Mouse (Mus musculus): Measurements from ENCODE around the gene Vav2. TPM values are rescaled to one million over a fixed set of nuclear protein-coding genes. Genes with fewer than 3 reads are reported as not detected.

Vav2 gene
- total RNA-seq, 2 experiments from 2014 or later = 0.77 to 1.7 TPM

GRCm38 (mm10) chr2:27294777-27295176 lies 132.1 kb downstream of the Vav2 start:
- no peak for ATAC-seq (replicated peaks; ENCODE audit: low FRiP score, poor library complexity, severe bottlenecking)

GRCm38 (mm10) chr2:27289019-27289418 lies 137.8 kb downstream of the Vav2 start:
- no peak; the same call in 1 of the 2 replicates for ATAC-seq (replicated peaks; ENCODE audit: low FRiP score, poor library complexity, severe bottlenecking)

- ATAC-seq (replicated peaks; ENCODE audit: low FRiP score, poor library complexity, severe bottlenecking) = no peak
These were observed 139.7 kb downstream of the Vav2 start for GRCm38 (mm10) chr2:27286971-27287710.

- ATAC-seq (replicated peaks; ENCODE audit: low FRiP score, poor library complexity, severe bottlenecking) = no peak
These were observed 142.4 kb downstream of the Vav2 start for GRCm38 (mm10) chr2:27284441-27284840.

- no peak for ATAC-seq (replicated peaks; ENCODE audit: low FRiP score, poor library complexity, severe bottlenecking)
These were observed 145.1 kb downstream of the Vav2 start for GRCm38 (mm10) chr2:27281771-27282170.

GRCm38 (mm10) chr2:27280920-27281611 lies 145.8 kb downstream of the Vav2 start:
- no peak for ATAC-seq (replicated peaks; ENCODE audit: low FRiP score, poor library complexity, severe bottlenecking)

DNA sequence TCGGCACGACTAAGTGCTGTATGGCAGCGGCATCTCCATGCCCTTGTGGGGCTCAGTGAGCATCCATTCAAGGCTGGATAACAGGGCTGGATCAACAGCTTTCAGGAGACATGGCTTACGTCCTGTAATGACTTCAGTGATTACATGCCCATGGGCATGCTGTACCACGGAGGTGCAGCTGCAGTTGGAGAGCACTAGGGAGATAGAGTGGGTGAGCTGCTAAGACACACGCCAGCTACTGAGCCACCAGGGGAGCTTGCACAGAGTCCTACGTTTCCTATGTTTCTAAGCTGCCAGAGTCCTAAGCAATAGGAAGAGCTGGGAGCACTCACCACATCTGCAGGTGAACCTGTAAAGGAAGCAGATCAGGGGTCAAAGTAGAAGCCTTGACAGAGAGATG lies 148.0 kb downstream of the Vav2 start:
- no peak for ATAC-seq (replicated peaks; ENCODE audit: low FRiP score, poor library complexity, severe bottlenecking)

DNA sequence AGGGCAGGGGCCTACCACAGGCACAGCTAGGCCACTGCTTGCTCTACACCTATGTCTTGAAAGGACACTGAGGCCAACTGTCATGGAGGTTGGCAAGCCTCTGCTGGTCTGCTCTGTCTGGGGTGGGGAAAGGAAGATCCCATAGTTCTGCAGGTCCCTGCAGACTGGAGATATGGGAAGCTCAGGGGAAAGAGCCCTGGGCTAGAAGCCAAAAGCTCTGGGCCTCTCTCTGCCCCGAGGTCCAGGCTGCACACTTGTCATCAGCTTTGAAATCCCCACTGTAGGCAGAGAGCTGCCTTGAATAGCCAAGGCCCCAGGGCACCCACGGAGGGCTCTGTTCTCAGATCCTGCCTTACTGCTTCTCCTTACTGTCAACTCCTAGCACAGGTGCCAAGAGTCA lies 158.5 kb downstream of the Vav2 start:
- ATAC-seq (replicated peaks; ENCODE audit: low FRiP score, poor library complexity, severe bottlenecking) = no peak

- no peak for ATAC-seq (replicated peaks; ENCODE audit: low FRiP score, poor library complexity, severe bottlenecking)
These were observed 161.0 kb downstream of the Vav2 start for GRCm38 (mm10) chr2:27265819-27266218.

DNA sequence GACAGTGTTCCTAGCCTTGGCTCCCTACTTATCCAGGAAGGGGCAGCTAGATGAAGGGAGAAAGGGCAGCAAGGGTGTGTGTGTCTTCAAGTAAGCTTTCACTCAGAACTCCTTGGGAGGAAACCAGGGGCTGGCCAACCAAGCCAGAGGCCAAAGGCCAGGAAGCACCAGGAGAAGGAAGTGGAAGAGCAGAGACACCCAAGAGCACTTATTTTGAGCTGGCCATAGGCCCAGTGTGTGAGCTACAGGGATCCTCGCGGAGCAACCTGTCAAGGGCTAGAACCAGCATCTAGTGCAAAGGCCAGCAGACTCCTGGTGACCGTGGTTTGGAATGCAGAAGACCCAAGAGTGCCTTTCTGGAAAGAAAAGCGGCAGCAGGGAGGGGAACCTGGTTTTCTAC lies 163.8 kb downstream of the Vav2 start:
- no peak for ATAC-seq (replicated peaks; ENCODE audit: low FRiP score, poor library complexity, severe bottlenecking)

DNA sequence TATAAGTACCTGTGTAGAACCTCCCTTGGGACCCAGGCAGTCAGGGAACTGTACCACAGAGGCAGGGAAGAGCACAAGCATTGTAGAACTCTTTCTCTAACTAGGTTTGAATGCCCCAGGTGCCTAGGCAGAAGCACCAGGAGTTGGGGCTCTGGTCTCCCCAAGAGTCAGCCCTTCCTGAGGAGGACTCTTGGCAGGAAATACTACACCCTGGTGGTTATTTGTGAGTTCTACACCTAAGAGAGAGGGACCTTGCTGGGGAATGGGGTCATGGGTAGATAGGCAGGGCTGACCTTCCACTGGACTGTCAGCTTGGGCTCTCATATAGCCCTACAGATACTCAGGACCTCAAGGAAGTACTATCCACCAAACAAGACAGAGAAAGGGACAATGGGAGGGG lies 175.4 kb downstream of the Vav2 start:
- no peak for ATAC-seq (replicated peaks; ENCODE audit: low FRiP score, poor library complexity, severe bottlenecking)

GRCm38 (mm10) chr2:27248211-27248610 lies 178.6 kb downstream of the Vav2 start, which contains the start of gene Sardh:
Gene Sardh (minus strand): TSS chr2:27248337.
- ATAC-seq (replicated peaks; ENCODE audit: low FRiP score, poor library complexity, severe bottlenecking) = no peak

- ATAC-seq (replicated peaks; ENCODE audit: low FRiP score, poor library complexity, severe bottlenecking) = no peak
These were observed 179.4 kb downstream of the Vav2 start for GRCm38 (mm10) chr2:27247487-27247863.

DNA sequence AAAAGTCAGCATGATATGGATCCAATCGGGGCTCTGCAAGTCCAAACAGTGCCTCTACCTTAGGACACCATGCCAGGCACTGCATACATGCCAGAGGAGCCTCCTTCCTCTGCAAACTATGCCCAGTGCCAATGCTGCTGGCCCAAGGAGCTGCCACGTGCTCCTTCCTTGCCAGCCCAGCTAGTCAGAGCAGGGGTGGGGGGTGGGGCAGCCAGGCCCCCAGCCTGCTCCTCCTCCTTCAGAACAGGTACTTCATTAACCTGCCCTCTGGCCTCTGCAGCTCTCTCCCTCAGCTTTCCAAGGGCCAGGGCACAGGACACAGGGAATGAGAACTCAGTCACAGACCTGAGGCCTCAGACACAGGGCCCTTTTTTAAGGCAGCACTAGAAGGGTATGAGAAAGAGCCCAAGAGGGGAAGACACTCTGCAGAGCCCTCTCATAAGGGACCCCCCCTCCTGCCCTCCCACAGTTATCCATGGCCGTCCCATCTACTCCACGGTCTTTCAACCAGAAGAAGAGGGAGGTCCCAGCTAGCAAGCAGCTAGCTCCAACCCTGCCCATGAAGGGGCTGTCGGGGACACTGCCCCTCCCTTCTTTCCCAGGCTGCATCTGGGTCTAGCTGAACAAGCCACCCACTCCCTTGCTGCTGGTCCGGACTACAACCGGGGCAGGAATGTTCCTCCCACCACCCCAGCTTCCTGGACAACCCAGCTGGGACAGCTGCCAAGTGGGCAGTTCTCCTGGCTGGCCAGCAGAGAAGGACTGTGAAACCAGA lies 179.9 kb downstream of the Vav2 start:
- no peak for ATAC-seq (replicated peaks; ENCODE audit: low FRiP score, poor library complexity, severe bottlenecking)

GRCm38 (mm10) chr2:27245947-27246346 lies 180.9 kb downstream of the Vav2 start:
- ATAC-seq (replicated peaks; ENCODE audit: low FRiP score, poor library complexity, severe bottlenecking) = no peak

DNA sequence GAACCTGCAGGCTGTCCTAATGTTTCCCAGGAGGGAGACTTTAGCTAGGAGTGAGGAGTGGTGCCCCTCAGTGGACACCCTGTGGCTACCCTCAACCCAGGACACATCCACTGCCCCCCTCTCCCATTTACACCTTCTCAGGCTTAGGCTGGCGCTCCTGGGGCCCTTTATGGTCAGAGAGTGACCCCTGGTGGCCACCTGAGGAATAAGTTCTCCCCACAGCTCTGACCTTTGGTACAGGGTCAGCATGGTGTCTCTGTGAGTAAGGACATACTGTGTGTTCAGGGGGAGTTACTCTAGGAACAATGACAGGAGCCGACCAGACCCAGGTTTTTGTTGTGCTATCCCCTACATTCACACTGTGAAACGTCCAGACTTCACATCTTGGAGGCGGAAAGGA lies 189.5 kb downstream of the Vav2 start:
- peak; percentile 79 for ATAC-seq (replicated peaks; ENCODE audit: low FRiP score, poor library complexity, severe bottlenecking)

GRCm38 (mm10) chr2:27235729-27236128 lies 191.1 kb downstream of the Vav2 start:
- no peak for ATAC-seq (replicated peaks; ENCODE audit: low FRiP score, poor library complexity, severe bottlenecking)

DNA sequence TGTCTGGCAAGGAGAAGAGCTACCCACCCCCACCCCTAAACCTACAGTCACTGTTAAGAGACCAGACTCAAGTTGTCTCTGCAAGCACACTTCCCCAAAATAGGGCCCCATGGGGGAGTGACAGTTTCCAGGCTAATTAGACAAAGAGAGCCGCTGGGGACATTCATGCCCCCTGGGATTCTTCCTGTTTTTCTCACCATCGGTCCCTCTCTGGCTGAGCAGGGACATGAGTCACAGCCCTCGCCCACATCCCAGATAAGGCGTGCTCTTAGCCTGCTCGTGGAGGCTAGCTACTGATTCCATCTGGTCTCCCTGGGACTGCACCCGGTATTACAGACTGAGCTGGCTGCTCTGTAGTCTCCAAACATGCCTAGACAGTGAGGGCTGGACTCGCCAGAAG lies 194.5 kb downstream of the Vav2 start:
- no peak for ATAC-seq (replicated peaks; ENCODE audit: low FRiP score, poor library complexity, severe bottlenecking)

GRCm38 (mm10) chr2:27229481-27230105 lies 197.2 kb downstream of the Vav2 start:
- no peak for ATAC-seq (replicated peaks; ENCODE audit: low FRiP score, poor library complexity, severe bottlenecking)

- no peak for ATAC-seq (replicated peaks; ENCODE audit: low FRiP score, poor library complexity, severe bottlenecking)
These were observed 197.9 kb downstream of the Vav2 start for GRCm38 (mm10) chr2:27228809-27229480.

Measured in erythroblast, adult 5-6 weeks (primary cell).